Mouse (Mus musculus): ENCODE data around the gene Fggy. TPM values are rescaled to one million over a fixed set of nuclear protein-coding genes. Genes with fewer than 3 reads are reported as not detected.

Fggy gene
- total and polyA plus RNA-seq, 3 experiments: not detected

DNA sequence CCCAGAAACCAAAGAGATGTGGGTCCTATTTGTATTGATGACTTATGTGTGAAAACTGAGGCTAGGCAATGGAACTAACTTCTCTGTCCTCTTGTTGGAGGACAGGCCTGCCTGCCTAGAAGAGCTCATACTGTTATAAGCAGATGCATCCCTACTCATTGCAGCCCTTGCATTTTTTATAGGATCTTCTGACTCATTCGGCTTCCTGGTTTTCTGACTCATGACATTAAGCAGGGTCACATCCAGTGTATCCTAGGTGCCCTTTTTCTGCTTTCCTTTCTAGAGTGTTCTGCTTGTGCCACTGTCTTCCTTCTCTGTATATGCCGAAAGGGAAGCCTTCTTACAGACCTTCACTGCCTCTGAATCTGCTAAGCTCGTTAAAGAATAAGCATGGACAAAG, 158.8 kb downstream of the Fggy start:
- Histone ChIP-seq H3K27ac (ENCODE audit: control insufficient read depth, low read depth, low read length) (no peak overlapping the region), H3K27me3 (ENCODE audit: control insufficient read depth in 1 of 2, insufficient read depth in 2 of 2, low read length in 2 of 2) (no peaks in the 10 kb centered on the region; a peak in 1 of 4 replicates), H3K36me3 (ENCODE audit: control insufficient read depth in 1 of 2, insufficient read depth in 2 of 2, low read length in 2 of 2) (no peaks in the 10 kb centered on the region), H3K9me3 (replicated peaks; ENCODE audit: insufficient read depth, low read length) (no peaks in the 10 kb centered on the region), H3K79me2 (ENCODE audit: control insufficient read depth, insufficient read depth, low read length, poor library complexity) (no peaks in the 10 kb centered on the region), H3K9ac (ENCODE audit: control insufficient read depth, low read depth, low read length, poor library complexity, severe bottlenecking) (no peak overlapping the region), H3K4me3 (ENCODE audit: control insufficient read depth in 1 of 2, insufficient read depth in 1 of 2, low read depth in 2 of 2, low read length in 2 of 2) (no peak overlapping the region), H3K4me1 (ENCODE audit: control insufficient read depth in 1 of 2, insufficient read depth in 2 of 2, low read length in 2 of 2) (no peaks in the 10 kb centered on the region)
- TF ChIP-seq ZC3H11A (IDR thresholded peaks at IDR 0.05; ENCODE audit: low read depth, low read length): no peak
- TF ChIP-seq RCOR1 (IDR thresholded peaks at IDR 0.05; ENCODE audit: low read depth, low read length): no peak
- TF ChIP-seq POLR2AphosphoS5 (IDR thresholded peaks at IDR 0.05; ENCODE audit: borderline replicate concordance, low read depth, low read length): no peak
- no peak for TF ChIP-seq HCFC1 (IDR thresholded peaks at IDR 0.05; ENCODE audit: low read depth, low read length)
- TF ChIP-seq KAT2A (conservative IDR thresholded peaks at IDR 0.05; ENCODE audit: low read depth, low read length): no peak
- no peak for TF ChIP-seq EP300 (IDR thresholded peaks at IDR 0.05; ENCODE audit: low read depth in 1 of 2, low read length in 2 of 2)
- TF ChIP-seq USF2 (IDR thresholded peaks at IDR 0.05; ENCODE audit: borderline replicate concordance in 1 of 2, insufficient read depth in 1 of 2, low read depth in 1 of 2, low read length in 2 of 2): no peak
- TF ChIP-seq ZNF384 (IDR thresholded peaks at IDR 0.05; ENCODE audit: low read depth, low read length): no peak
- no peak for TF ChIP-seq CTCF (IDR thresholded peaks at IDR 0.05 in 2 of 3, conservative IDR thresholded peaks at IDR 0.05 in 1 of 3; ENCODE audit: control insufficient read depth in 1 of 3, insufficient read depth in 1 of 3, low read depth in 2 of 3, low read length in 3 of 3, poor library complexity in 1 of 3, severe bottlenecking in 1 of 3)
- TF ChIP-seq MXI1 (IDR thresholded peaks at IDR 0.05; ENCODE audit: low read depth, low read length): no peak
- TF ChIP-seq TAL1 (IDR thresholded peaks at IDR 0.05; ENCODE audit: low read length): no peak
- no peak for TF ChIP-seq NRF1 (IDR thresholded peaks at IDR 0.05; ENCODE audit: insufficient read depth, low read depth, low read length, poor library complexity, severe bottlenecking)
- TF ChIP-seq E2F4 (IDR thresholded peaks at IDR 0.05; ENCODE audit: borderline replicate concordance, low read depth, low read length): no peak
- no peak for TF ChIP-seq SMC3 (IDR thresholded peaks at IDR 0.05; ENCODE audit: low read depth, low read length)
- TF ChIP-seq RAD21 (IDR thresholded peaks at IDR 0.05; ENCODE audit: low read depth, low read length): no peak
- TF ChIP-seq CHD1 (IDR thresholded peaks at IDR 0.05; ENCODE audit: low read depth, low read length): no peak
- TF ChIP-seq UBTF (IDR thresholded peaks at IDR 0.05; ENCODE audit: borderline replicate concordance, insufficient read depth, low read depth, low read length): no peak
- DNase-seq (ENCODE audit: low read depth, low spot score): no peak

DNA sequence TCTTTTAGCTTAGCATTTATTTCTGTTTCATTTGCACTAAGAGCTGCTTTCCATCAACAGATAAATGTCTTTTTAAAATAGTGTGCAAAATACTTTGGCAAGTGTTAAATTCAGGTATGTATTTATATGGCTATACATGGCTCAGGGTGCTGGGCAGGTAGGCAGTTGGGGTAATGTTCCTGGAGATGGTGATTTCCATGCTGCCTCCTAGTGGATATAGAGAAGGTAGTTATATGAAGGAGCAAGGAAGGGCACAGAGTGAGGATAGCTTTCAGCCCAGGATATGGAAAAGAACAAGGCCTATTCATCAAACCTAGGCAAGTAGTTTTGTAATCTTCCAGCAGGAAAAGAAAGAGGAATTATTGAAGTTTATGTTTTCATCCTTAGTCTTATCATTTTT, 166.3 kb downstream of the Fggy start:
- Histone ChIP-seq H3K27ac (ENCODE audit: control insufficient read depth, low read depth, low read length) (no peak overlapping the region), H3K27me3 (ENCODE audit: control insufficient read depth in 1 of 2, insufficient read depth in 2 of 2, low read length in 2 of 2) (no peaks in the 10 kb centered on the region; a peak in 1 of 4 replicates), H3K9me3 (replicated peaks; ENCODE audit: insufficient read depth, low read length) (no peaks in the 10 kb centered on the region), H3K9ac (ENCODE audit: control insufficient read depth, low read depth, low read length, poor library complexity, severe bottlenecking) (no peak overlapping the region), H3K4me1 (ENCODE audit: control insufficient read depth in 1 of 2, insufficient read depth in 2 of 2, low read length in 2 of 2) (no peaks in the 10 kb centered on the region), H3K79me2 (ENCODE audit: control insufficient read depth, insufficient read depth, low read length, poor library complexity) (no peaks in the 10 kb centered on the region), H3K36me3 (ENCODE audit: control insufficient read depth in 1 of 2, insufficient read depth in 2 of 2, low read length in 2 of 2) (no peaks in the 10 kb centered on the region), H3K4me3 (ENCODE audit: control insufficient read depth in 1 of 2, insufficient read depth in 1 of 2, low read depth in 2 of 2, low read length in 2 of 2) (no peak overlapping the region)
- TF ChIP-seq POLR2AphosphoS2 (IDR thresholded peaks at IDR 0.05; ENCODE audit: low read length) (no peak), UBTF (IDR thresholded peaks at IDR 0.05; ENCODE audit: borderline replicate concordance, insufficient read depth, low read depth, low read length) (no peak), CHD2 (IDR thresholded peaks at IDR 0.05; ENCODE audit: low read length) (no peak), POLR2AphosphoS5 (IDR thresholded peaks at IDR 0.05; ENCODE audit: borderline replicate concordance, low read depth, low read length) (no peak)
- DNase-seq (ENCODE audit: low read depth, low spot score): no peak
